Mouse (Mus musculus) spleen, adult 2 months (tissue): Measurements from ENCODE around the gene Vasn.

Experiments used
- CTCF ChIP-seq: fragments of 200-500 bp; IDR thresholded peaks from 2 replicates; pipeline ENCODE4 v1.5.1; 2011; ENCODE audit warnings: mild to moderate bottlenecking, inconsistent platforms; ENCODE audit not compliant: insufficient read depth, insufficient read length, insufficient replicate concordance; ENCODE audit errors: extremely low read depth
- POLR2A ChIP-seq: fragments of 200-500 bp; IDR thresholded peaks from 2 replicates; pipeline ENCODE4 v1.6.1; 2011; ENCODE audit warnings: low read depth, low read length, inconsistent platforms

- TF ChIP-seq POLR2A (no peak), CTCF (no peak)
Measured at GRCm38 (mm10) chr16:4600701-4601310, 38.9 kb upstream of the Vasn start.
